Mouse (Mus musculus): ENCODE measurements at regions not wholly inside any gene's neighbourhood (a gene's known extent, or its start where the extent isn't known, plus 50 kb on each side); places are given as distances from the start of the nearest gene placed in this dataset.

DNA sequence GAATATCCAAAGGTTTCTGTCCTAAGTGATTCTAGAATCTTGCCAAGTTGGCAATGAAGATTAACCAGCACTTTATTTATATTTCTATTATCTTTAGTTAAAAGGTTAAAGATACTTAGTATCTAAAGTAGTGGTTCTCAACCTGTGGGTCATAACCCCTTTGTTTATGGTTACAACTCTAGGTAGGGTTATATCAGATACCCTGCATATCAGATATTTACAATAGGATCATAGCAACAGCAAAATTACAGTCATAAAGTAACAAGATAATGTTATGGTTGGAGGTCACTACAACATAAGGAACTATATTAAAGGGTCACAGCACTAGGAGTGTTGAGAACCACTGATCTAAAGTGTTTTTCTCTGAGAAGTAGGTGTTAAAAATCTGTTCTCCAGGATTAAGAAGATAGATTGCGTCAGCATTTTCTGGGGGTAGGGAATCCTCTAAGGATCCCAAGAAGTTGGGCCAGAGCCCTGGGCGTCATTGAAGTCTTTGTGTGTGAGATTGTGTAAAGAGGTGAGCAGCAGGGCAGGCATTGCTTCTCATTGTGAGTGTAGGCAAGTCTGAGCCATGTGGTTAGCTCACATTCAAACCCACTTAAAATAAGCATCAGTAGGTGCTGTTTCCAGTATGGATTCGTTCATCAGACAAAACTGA lies 201.6 kb downstream of the Klf6 start:
- WGBS: 74% methylated on average over 3 of the region's 3 CpGs
- Histone ChIP-seq H3K4me3 (ENCODE audit: low read depth, low read length) (no peak overlapping the region), H3K27me3 (replicated peaks; ENCODE audit: control insufficient read depth, insufficient read depth, low read length) (no peaks in the 10 kb centered on the region), H3K4me2 (ENCODE audit: low read length) (no peak overlapping the region), H3K9ac (ENCODE audit: low read length) (no peak overlapping the region), H3K4me1 (ENCODE audit: control insufficient read depth, insufficient read depth, low read length) (0 out of 2 replicates have a peak, but pooled peaks cover 5% of the 10 kb centered on the region), H3K9me3 (replicated peaks; ENCODE audit: control insufficient read depth, low read length) (no peaks in the 10 kb centered on the region), H3K27ac (ENCODE audit: low read depth, low read length) (no peak overlapping the region), H3K36me3 (ENCODE audit: control insufficient read depth, insufficient read depth, low read length) (no peaks in the 10 kb centered on the region)
- no peak for DNase-seq (ENCODE audit: low spot score)
- no peak for ATAC-seq

DNA sequence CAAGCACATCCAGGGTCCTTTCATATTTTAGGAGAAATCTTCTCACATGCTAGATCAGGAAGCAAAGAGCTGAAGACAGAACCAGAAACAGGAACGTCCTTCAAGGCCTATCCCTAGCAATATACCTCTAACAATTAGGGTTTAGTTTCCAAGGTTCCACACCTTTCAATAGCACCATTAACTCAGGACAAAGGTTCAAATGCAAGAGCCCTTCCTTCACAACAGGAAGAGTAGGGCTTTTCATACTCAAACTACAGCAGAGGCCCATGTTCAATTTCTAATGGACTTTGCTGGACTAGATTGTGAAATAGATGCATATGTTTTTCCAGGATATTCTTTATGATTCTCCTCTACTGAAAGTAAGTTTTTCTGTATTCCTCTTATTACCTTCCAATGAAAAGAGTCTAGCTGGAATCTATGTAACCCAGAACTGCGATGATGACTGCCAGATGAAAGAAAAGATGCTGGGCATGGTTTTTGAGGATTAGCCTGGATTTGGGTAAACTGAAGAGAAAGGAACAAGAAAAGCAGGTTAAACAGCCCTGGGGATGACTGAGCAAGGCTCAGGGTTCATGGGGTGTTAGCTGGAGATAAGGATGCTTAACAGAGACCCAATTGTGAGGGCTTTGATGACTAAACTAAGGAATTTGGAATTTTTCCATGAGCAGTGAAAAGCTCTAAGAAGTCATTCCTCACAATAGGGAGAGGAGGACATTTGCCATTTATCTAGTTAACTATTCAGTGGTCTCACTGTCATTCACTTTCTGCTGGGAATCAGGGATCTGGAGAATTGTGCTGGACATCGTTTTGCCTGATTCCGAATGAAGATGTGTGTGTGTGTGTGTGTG lies 215.9 kb downstream of the Klf6 start:
- DNase-seq (ENCODE audit: low spot score): no peak
- no peak overlapping the region for H3K9ac ChIP-seq (ENCODE audit: low read length)
- ATAC-seq: no peak
- H3K9me3 ChIP-seq (replicated peaks; ENCODE audit: control insufficient read depth, low read length): no peaks in the 10 kb centered on the region
- H3K36me3 ChIP-seq (ENCODE audit: control insufficient read depth, insufficient read depth, low read length): no peaks in the 10 kb centered on the region
- no peak overlapping the region for H3K4me3 ChIP-seq (ENCODE audit: low read depth, low read length)
- no peak overlapping the region for H3K4me2 ChIP-seq (ENCODE audit: low read length)
- 69% methylated on average over 4 of the region's 4 CpGs for WGBS
- H3K27ac ChIP-seq (ENCODE audit: low read depth, low read length): no peak overlapping the region
- H3K27me3 ChIP-seq (replicated peaks; ENCODE audit: control insufficient read depth, insufficient read depth, low read length): no peaks in the 10 kb centered on the region
- no peaks in the 10 kb centered on the region for H3K4me1 ChIP-seq (ENCODE audit: control insufficient read depth, insufficient read depth, low read length)

DNA sequence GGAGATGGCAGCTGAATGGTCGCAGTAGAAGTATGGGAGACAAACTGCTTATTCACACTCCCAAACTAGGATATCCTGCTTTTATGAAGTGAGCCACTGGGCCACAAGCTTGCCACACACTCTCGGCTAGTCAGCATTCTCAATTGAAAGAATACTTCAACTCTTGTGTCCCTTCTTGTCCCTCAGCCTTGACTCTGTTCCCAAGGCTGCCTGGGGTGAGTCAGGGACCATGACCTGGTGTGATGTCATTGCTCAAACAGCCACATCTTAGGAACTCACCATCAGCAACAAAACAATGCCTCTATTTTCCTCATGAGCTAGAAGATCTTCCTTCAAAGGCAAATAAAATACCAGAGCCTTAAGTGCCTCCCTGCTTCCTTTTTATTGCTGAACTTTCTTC lies 224.6 kb downstream of the Klf6 start:
- WGBS: 67% methylated on average over 2 of the region's 2 CpGs
- Histone ChIP-seq H3K27me3 (replicated peaks; ENCODE audit: control insufficient read depth, insufficient read depth, low read length) (no peaks in the 10 kb centered on the region), H3K36me3 (ENCODE audit: control insufficient read depth, insufficient read depth, low read length) (no peaks in the 10 kb centered on the region), H3K27ac (ENCODE audit: low read depth, low read length) (no peak overlapping the region), H3K4me2 (ENCODE audit: low read length) (no peak overlapping the region), H3K9ac (ENCODE audit: low read length) (no peak overlapping the region), H3K9me3 (replicated peaks; ENCODE audit: control insufficient read depth, low read length) (no peaks in the 10 kb centered on the region), H3K4me1 (ENCODE audit: control insufficient read depth, insufficient read depth, low read length) (no peaks in the 10 kb centered on the region), H3K4me3 (ENCODE audit: low read depth, low read length) (no peak overlapping the region)
- no peak for ATAC-seq
- no peak for DNase-seq (ENCODE audit: low spot score)

DNA sequence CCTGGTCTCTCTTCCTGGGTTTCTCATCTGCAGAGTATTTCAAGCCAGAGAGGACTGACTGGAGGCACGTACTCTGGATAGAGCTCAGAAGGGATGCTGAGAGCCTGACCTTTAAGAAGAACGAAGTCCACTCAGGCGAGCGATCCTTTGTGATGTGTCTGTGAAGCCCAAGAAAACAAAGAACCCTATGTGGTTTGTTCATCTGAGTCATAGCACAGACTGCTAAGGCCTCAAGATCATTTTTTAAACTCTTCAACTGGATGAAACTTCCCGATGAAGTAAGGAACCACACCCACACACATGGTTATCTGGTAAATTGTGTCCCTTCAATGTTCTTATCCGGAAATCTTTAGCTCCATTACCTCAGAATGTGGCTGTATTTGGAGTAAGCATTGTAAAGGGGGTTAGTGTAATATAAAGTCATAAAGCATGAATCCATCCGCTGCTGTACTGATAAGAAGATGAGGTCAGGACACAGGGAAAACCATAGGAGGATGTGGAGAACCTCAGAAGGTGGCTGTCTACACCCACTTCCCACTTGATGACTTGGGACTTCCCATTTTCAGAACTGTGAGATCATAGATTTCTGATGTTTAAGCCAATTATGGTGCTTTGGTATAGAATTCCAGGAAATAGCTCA lies 247.9 kb downstream of the Klf6 start:
- Histone ChIP-seq H3K36me3 (ENCODE audit: control insufficient read depth, insufficient read depth, low read length) (no peaks in the 10 kb centered on the region), H3K4me2 (ENCODE audit: low read length) (no peak overlapping the region), H3K4me1 (ENCODE audit: control insufficient read depth, insufficient read depth, low read length) (no peaks in the 10 kb centered on the region), H3K4me3 (ENCODE audit: low read depth, low read length) (no peak overlapping the region), H3K9ac (ENCODE audit: low read length) (no peak overlapping the region), H3K27me3 (replicated peaks; ENCODE audit: control insufficient read depth, insufficient read depth, low read length) (no peaks in the 10 kb centered on the region), H3K27ac (ENCODE audit: low read depth, low read length) (no peak overlapping the region), H3K9me3 (replicated peaks; ENCODE audit: control insufficient read depth, low read length) (no peaks in the 10 kb centered on the region)
- ATAC-seq: no peak
- no peak for DNase-seq (ENCODE audit: low spot score)
- WGBS: 89% methylated on average over 7 of the region's 7 CpGs

DNA sequence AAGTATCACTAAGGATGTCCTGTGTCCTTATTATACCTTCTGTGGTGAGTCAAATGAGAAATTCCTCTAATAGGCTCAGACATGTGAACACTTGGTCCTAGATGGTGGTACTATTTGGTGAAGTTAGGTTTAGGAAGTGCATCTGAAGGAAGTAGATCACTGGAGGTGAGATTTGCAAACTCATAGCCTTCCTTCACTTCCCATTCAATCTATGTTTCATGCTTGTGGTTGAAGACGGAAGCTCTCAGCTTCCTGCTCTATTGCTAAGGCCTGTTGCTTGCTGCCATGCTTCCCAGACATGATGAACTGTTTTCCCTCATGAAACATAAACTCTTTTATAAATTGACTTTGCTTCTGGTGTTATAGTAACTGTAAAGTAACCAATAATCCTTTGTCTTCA lies 258.4 kb downstream of the Klf6 start:
- Histone ChIP-seq H3K4me1 (ENCODE audit: control insufficient read depth, insufficient read depth, low read length) (no peaks in the 10 kb centered on the region), H3K4me3 (ENCODE audit: low read depth, low read length) (no peak overlapping the region), H3K9ac (ENCODE audit: low read length) (no peak overlapping the region), H3K9me3 (replicated peaks; ENCODE audit: control insufficient read depth, low read length) (no peaks in the 10 kb centered on the region), H3K36me3 (ENCODE audit: control insufficient read depth, insufficient read depth, low read length) (no peaks in the 10 kb centered on the region), H3K4me2 (ENCODE audit: low read length) (no peak overlapping the region), H3K27me3 (replicated peaks; ENCODE audit: control insufficient read depth, insufficient read depth, low read length) (no peaks in the 10 kb centered on the region), H3K27ac (ENCODE audit: low read depth, low read length) (no peak overlapping the region)
- DNase-seq (ENCODE audit: low spot score) (no peak), ATAC-seq (no peak)
- 91% methylated on average over 1 of the region's 1 CpGs for WGBS

DNA sequence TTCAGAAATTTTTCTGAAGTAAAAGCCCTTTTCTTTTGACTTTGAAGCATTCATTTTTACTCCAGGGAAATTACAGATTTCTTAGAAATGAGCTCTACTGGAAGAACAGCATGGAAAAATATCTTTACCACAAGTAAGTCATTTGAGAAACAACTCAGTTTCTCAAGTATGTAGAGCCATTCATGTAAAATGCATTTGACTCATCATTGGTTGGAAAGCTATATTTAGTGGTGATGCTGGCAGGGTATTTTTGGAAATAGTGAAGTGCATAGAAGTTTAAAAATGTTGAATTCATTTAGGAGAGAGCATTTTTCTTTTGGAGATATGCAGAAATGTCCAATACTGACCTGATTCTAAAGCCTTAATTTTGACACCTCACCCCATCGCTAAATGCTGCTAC lies 266.0 kb downstream of the Klf6 start:
- Histone ChIP-seq H3K27ac (ENCODE audit: low read depth, low read length) (no peak overlapping the region), H3K4me1 (ENCODE audit: control insufficient read depth, insufficient read depth, low read length) (no peaks in the 10 kb centered on the region), H3K4me2 (ENCODE audit: low read length) (no peak overlapping the region), H3K36me3 (ENCODE audit: control insufficient read depth, insufficient read depth, low read length) (no peaks in the 10 kb centered on the region), H3K4me3 (ENCODE audit: low read depth, low read length) (no peak overlapping the region), H3K27me3 (replicated peaks; ENCODE audit: control insufficient read depth, insufficient read depth, low read length) (no peaks in the 10 kb centered on the region), H3K9ac (ENCODE audit: low read length) (no peak overlapping the region), H3K9me3 (replicated peaks; ENCODE audit: control insufficient read depth, low read length) (no peaks in the 10 kb centered on the region)
- ATAC-seq (no peak), DNase-seq (ENCODE audit: low spot score) (no peak)
- 96% methylated on average over 1 of the region's 1 CpGs for WGBS

DNA sequence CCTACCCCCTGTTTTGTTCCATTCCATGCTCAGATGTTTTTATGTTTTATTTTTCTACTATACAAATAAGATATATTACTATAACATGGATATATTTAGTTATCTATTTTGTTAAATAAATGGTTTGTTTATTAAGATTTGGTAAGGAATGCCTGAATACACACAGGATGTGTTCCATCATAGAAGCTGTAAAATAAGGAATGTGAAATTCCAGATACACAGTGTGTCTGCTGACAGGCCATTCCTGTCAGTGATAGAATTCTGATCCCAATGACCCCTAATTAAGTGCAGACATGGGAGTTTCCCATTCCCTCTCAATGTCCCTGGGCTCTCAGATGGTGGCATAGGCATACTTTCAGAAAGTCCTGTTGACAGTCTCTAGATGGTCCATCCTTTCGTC lies 267.6 kb downstream of the Klf6 start:
- 94% methylated on average over 1 of the region's 1 CpGs for WGBS
- H3K4me3 ChIP-seq (ENCODE audit: low read depth, low read length): no peak overlapping the region
- no peaks in the 10 kb centered on the region for H3K9me3 ChIP-seq (replicated peaks; ENCODE audit: control insufficient read depth, low read length)
- H3K36me3 ChIP-seq (ENCODE audit: control insufficient read depth, insufficient read depth, low read length): no peaks in the 10 kb centered on the region
- no peak overlapping the region for H3K4me2 ChIP-seq (ENCODE audit: low read length)
- no peak overlapping the region for H3K27ac ChIP-seq (ENCODE audit: low read depth, low read length)
- H3K9ac ChIP-seq (ENCODE audit: low read length): no peak overlapping the region
- no peaks in the 10 kb centered on the region for H3K27me3 ChIP-seq (replicated peaks; ENCODE audit: control insufficient read depth, insufficient read depth, low read length)
- no peak for ATAC-seq
- DNase-seq (ENCODE audit: low spot score): no peak
- no peaks in the 10 kb centered on the region for H3K4me1 ChIP-seq (ENCODE audit: control insufficient read depth, insufficient read depth, low read length)

DNA sequence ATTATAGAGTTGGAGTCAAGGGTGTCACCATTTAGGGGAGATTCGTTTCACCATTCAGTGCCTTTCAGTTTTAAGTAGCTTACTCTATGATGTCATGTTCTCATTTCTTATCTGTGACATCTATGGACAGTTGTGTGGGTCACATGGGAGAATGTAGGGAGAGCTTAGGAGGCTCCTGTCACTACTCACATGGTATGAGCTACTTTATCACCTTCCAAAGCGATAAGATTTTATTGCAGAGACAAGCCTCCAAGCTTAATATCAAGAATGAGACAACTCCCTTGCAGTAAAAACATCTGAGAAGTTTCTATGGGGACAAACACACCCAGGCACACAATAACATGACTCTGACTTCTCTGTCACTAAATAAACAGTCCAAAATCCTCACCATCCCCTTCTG lies 270.1 kb downstream of the Klf6 start:
- H3K27me3 ChIP-seq (replicated peaks; ENCODE audit: control insufficient read depth, insufficient read depth, low read length): no peaks in the 10 kb centered on the region
- WGBS: 79% methylated on average over 2 of the region's 2 CpGs
- no peaks in the 10 kb centered on the region for H3K4me1 ChIP-seq (ENCODE audit: control insufficient read depth, insufficient read depth, low read length)
- no peak overlapping the region for H3K4me2 ChIP-seq (ENCODE audit: low read length)
- H3K9ac ChIP-seq (ENCODE audit: low read length): no peak overlapping the region
- H3K27ac ChIP-seq (ENCODE audit: low read depth, low read length): no peak overlapping the region
- no peaks in the 10 kb centered on the region for H3K36me3 ChIP-seq (ENCODE audit: control insufficient read depth, insufficient read depth, low read length)
- H3K9me3 ChIP-seq (replicated peaks; ENCODE audit: control insufficient read depth, low read length): no peaks in the 10 kb centered on the region
- no peak for DNase-seq (ENCODE audit: low spot score)
- ATAC-seq: no peak
- H3K4me3 ChIP-seq (ENCODE audit: low read depth, low read length): no peak overlapping the region

DNA sequence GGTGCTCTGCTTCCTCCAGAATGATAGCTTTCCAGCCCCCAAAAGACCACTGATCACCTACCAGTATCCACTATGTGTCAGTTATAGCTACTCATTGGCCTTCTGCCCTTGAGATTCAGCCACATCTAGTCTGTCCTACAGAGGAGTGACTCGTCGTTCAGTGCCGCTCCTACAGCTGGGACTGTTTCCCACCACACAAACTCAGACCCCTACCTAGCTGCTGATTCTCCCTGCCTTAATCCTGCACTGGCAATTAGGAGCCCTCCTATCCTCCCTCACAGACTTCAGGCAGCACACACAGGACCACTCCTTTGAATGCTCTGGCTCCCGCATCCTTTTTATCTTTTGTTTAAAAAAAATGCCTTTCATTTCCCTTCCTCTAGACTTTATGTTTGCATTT lies 275.9 kb downstream of the Klf6 start:
- Histone ChIP-seq H3K27me3 (replicated peaks; ENCODE audit: control insufficient read depth, insufficient read depth, low read length) (no peaks in the 10 kb centered on the region), H3K4me1 (ENCODE audit: control insufficient read depth, insufficient read depth, low read length) (0 out of 2 replicates have a peak, but pooled peaks cover 4% of the 10 kb centered on the region), H3K4me2 (ENCODE audit: low read length) (no peak overlapping the region), H3K9ac (ENCODE audit: low read length) (no peak overlapping the region), H3K27ac (ENCODE audit: low read depth, low read length) (no peak overlapping the region), H3K36me3 (ENCODE audit: control insufficient read depth, insufficient read depth, low read length) (no peaks in the 10 kb centered on the region), H3K9me3 (replicated peaks; ENCODE audit: control insufficient read depth, low read length) (no peaks in the 10 kb centered on the region), H3K4me3 (ENCODE audit: low read depth, low read length) (no peak overlapping the region)
- peak; percentile 10 for DNase-seq (ENCODE audit: low spot score)
- 3% methylated on average over 4 of the region's 4 CpGs for WGBS
- no peak; the same call in 1 of the 2 replicates for ATAC-seq
